Mouse (Mus musculus) WW6 (cell line): ENCODE measurements around the gene Trpm3.
"Not testable (repeated sequence)": the region's sequence is repeated elsewhere in the genome, so short reads cannot be mapped to it uniquely, and the experiment has no call there.

Source experiments
- DNase-seq: peaks from one replicate; pipeline ENCODE4 v3.0.0-alpha.2; 2013; ENCODE audit warnings: low read depth, low spot score

Gene Trpm3

GRCm38 (mm10) chr19:22847696-22848095 lies 708.9 kb downstream of the Trpm3 start:
- no peak for DNase-seq

GRCm38 (mm10) chr19:22848251-22848650 lies 709.4 kb downstream of the Trpm3 start:
- DNase-seq: no peak

GRCm38 (mm10) chr19:22848783-22849576 lies 710.1 kb downstream of the Trpm3 start:
- no peak for DNase-seq

- not testable (repeated sequence) for DNase-seq
Observed at GRCm38 (mm10) chr19:22851423-22851822, 712.6 kb downstream of the Trpm3 start.

- DNase-seq: no peak
Observed at GRCm38 (mm10) chr19:22859644-22860043, 720.8 kb downstream of the Trpm3 start.

GRCm38 (mm10) chr19:22867456-22867855 lies 728.6 kb downstream of the Trpm3 start:
- DNase-seq: no peak

GRCm38 (mm10) chr19:22869853-22870252 lies 731.0 kb downstream of the Trpm3 start:
- DNase-seq: no peak

GRCm38 (mm10) chr19:22872456-22872855 lies 733.6 kb downstream of the Trpm3 start:
- DNase-seq: no peak

GRCm38 (mm10) chr19:22880199-22880598 lies 741.4 kb downstream of the Trpm3 start:
- no peak for DNase-seq

- no peak for DNase-seq
Observed at GRCm38 (mm10) chr19:22882670-22883111, 743.8 kb downstream of the Trpm3 start.

- no peak for DNase-seq
Observed at GRCm38 (mm10) chr19:22883154-22883553, 744.3 kb downstream of the Trpm3 start.

GRCm38 (mm10) chr19:22883744-22884317 lies 745.0 kb downstream of the Trpm3 start:
- DNase-seq: peak; percentile 31

GRCm38 (mm10) chr19:22884357-22884756 lies 745.5 kb downstream of the Trpm3 start:
- no peak for DNase-seq

- DNase-seq: no peak
Observed at GRCm38 (mm10) chr19:22885051-22885450, 746.2 kb downstream of the Trpm3 start.

GRCm38 (mm10) chr19:22901892-22902291 lies 763.0 kb downstream of the Trpm3 start:
- no peak for DNase-seq

GRCm38 (mm10) chr19:22902386-22902785 lies 763.5 kb downstream of the Trpm3 start:
- no peak for DNase-seq

GRCm38 (mm10) chr19:22905066-22905482 lies 766.2 kb downstream of the Trpm3 start:
- DNase-seq: no peak

GRCm38 (mm10) chr19:22910686-22911085 lies 771.8 kb downstream of the Trpm3 start:
- no peak for DNase-seq

- no peak for DNase-seq
Observed at GRCm38 (mm10) chr19:22912971-22913370, 774.1 kb downstream of the Trpm3 start.

GRCm38 (mm10) chr19:22915868-22916642 lies 777.2 kb downstream of the Trpm3 start:
- DNase-seq: peak; percentile 86

GRCm38 (mm10) chr19:22916643-22917344 lies 777.9 kb downstream of the Trpm3 start:
- DNase-seq: no peak

- no peak for DNase-seq
Observed at GRCm38 (mm10) chr19:22917345-22917735, 778.5 kb downstream of the Trpm3 start.
